Mouse (Mus musculus): Measurements from ENCODE around the gene Ly6c2.
"Not testable (repeated sequence)": the region's sequence is repeated elsewhere in the genome, so short reads cannot be mapped to it uniquely, and the experiment has no call there.

- peak; percentile 76 for TF ChIP-seq CTCF (conservative IDR thresholded peaks at IDR 0.05; ENCODE audit: low read length)
- TF ChIP-seq NANOG, POU5F1 (IDR thresholded peaks at IDR 0.05; ENCODE audit: borderline replicate concordance, low read length): not testable (repeated sequence)
Measured at GRCm38 (mm10) chr15:75062030-75062574, 49.7 kb downstream of the Ly6c2 start.

All from E14TG2a.4 (cell line).